Mouse (Mus musculus): ENCODE measurements around the gene Gpc6.
A peak's percentile ranks its signal among the peaks of the same experiment; 100 is the strongest.

GRCm38 (mm10) chr14:117938554-117938953, 1013.4 kb downstream of the Gpc6 start:
- TF ChIP-seq CTCF (IDR thresholded peaks at IDR 0.05; ENCODE audit: low read depth) (peak; percentile 32), EP300 (IDR thresholded peaks at IDR 0.05; ENCODE audit: low read depth) (no peak)

Data from heart, postnatal 0 days (tissue).